Mouse (Mus musculus) CH12.LX (cell line): Measurements from ENCODE around the gene Pak4. TPM values are rescaled to one million over a fixed set of nuclear protein-coding genes. Genes with fewer than 3 reads are reported as not detected.

Experiments used
- DNase-seq: peaks from one replicate; pipeline ENCODE4 v3.0.0-alpha.2; 2013; ENCODE audit errors: extremely low read depth
- H3K27ac ChIP-seq: 2 replicates; pipeline ENCODE4 v1.5.1; 2012; ENCODE audit warnings: low read depth, mild to moderate bottlenecking, control low read depth, moderate library complexity; ENCODE audit not compliant: insufficient read depth
- H3K27me3 ChIP-seq: replicated peaks from 2 replicates; pipeline ENCODE3; 2012; ENCODE audit warnings: inconsistent platforms
- H3K36me3 ChIP-seq, 2 experiments: replicated peaks in 1 of 2; 2 replicates each; pipeline versions ENCODE3 to v1.6.1; 2012; ENCODE audit warnings: inconsistent platforms in 1 of 2, low read length in 1 of 2, mild to moderate bottlenecking in 1 of 2, mixed read lengths in 1 of 2, moderate library complexity in 1 of 2; ENCODE audit not compliant: control insufficient read depth in 1 of 2, insufficient read depth in 1 of 2
- H3K4me1 ChIP-seq, 2 experiments: 2 replicates each; pipeline ENCODE4 v1.6.1; 2012; ENCODE audit warnings: inconsistent platforms in 1 of 2, moderate library complexity in 1 of 2; ENCODE audit not compliant: insufficient read depth in 2 of 2, control insufficient read depth in 1 of 2
- H3K4me2 ChIP-seq: 2 replicates; pipeline ENCODE4 v1.6.1; 2012; ENCODE audit warnings: low read depth, mild to moderate bottlenecking, control low read depth; ENCODE audit not compliant: poor library complexity, insufficient read depth, severe bottlenecking
- H3K4me3 ChIP-seq, 3 experiments: fragments of 150-350 bp in 1 of 3; sonication (generic) in 1 of 3; replicated peaks in 1 of 3; 2 replicates each; pipeline versions ENCODE3 to v1.5.1; 2011 to 2012; ENCODE audit warnings: low read depth in 2 of 3, low read length in 2 of 3, mild to moderate bottlenecking in 2 of 3, moderate library complexity in 2 of 3, control low read depth in 1 of 3, improper control_type of control experiment in 1 of 3, inconsistent platforms in 1 of 3, mixed read lengths in 1 of 3; ENCODE audit not compliant: poor library complexity in 1 of 3
- H3K79me2 ChIP-seq: replicated peaks from 2 replicates; pipeline ENCODE4 v1.6.1; 2012; ENCODE audit warnings: mild to moderate bottlenecking, moderate library complexity; ENCODE audit not compliant: control insufficient read depth, poor library complexity, insufficient read depth, severe bottlenecking; ENCODE audit errors: extremely low read depth
- H3K9ac ChIP-seq: 2 replicates; pipeline ENCODE4 v1.6.1; 2012; ENCODE audit warnings: low read depth, mild to moderate bottlenecking, control low read depth, moderate library complexity; ENCODE audit not compliant: insufficient read depth
- H3K9me3 ChIP-seq: replicated peaks from 2 replicates; pipeline ENCODE3; 2012; ENCODE audit warnings: low read length, inconsistent platforms, mixed read lengths
- CHD1 ChIP-seq: IDR thresholded peaks from 2 replicates; pipeline ENCODE4 v1.6.1; 2012; ENCODE audit warnings: low read depth, low read length, improper control_type of control experiment, inconsistent platforms
- CTCF ChIP-seq, 2 experiments: IDR thresholded peaks in 1 of 2; conservative IDR thresholded peaks in 1 of 2; 2 replicates each; pipeline ENCODE4 v1.5.1; 2011 to 2012; ENCODE audit warnings: low read depth in 2 of 2, low read length in 2 of 2, improper control_type of control experiment in 1 of 2, inconsistent platforms in 1 of 2, mild to moderate bottlenecking in 1 of 2, moderate library complexity in 1 of 2
- EP300 ChIP-seq: IDR thresholded peaks from 2 replicates; pipeline ENCODE4 v1.6.1; 2011; ENCODE audit warnings: low read length, improper control_type of control experiment
- IRF4 ChIP-seq: IDR thresholded peaks from 2 replicates; pipeline ENCODE4 v1.6.1; 2014; ENCODE audit warnings: low read depth, mild to moderate bottlenecking, inconsistent platforms, low read length, improper control_type of control experiment
- JUND ChIP-seq: conservative IDR thresholded peaks from 2 replicates; pipeline ENCODE4 v1.6.1; 2011; ENCODE audit warnings: low read depth, low read length, improper control_type of control experiment
- KAT2A ChIP-seq: IDR thresholded peaks from 2 replicates; pipeline ENCODE4 v1.6.1; 2012; ENCODE audit warnings: low read length, improper control_type of control experiment, inconsistent platforms; ENCODE audit not compliant: insufficient replicate concordance
- NELFE ChIP-seq: IDR thresholded peaks from 2 replicates; pipeline ENCODE4 v1.6.1; 2011; ENCODE audit warnings: low read depth, low read length, improper control_type of control experiment
- PAX5 ChIP-seq: IDR thresholded peaks from 2 replicates; pipeline ENCODE4 v1.6.1; 2012; ENCODE audit warnings: low read length, inconsistent platforms, mixed read lengths
- POLR2AphosphoS2 ChIP-seq: IDR thresholded peaks from 2 replicates; pipeline ENCODE4 v1.6.1; 2011; ENCODE audit warnings: low read depth, low read length, improper control_type of control experiment
- RAD21 ChIP-seq: IDR thresholded peaks from 2 replicates; pipeline ENCODE4 v1.6.1; 2011; ENCODE audit warnings: low read depth, mild to moderate bottlenecking, low read length, improper control_type of control experiment, moderate library complexity
- SIN3A ChIP-seq: IDR thresholded peaks from 2 replicates; pipeline ENCODE4 v1.6.1; 2012; ENCODE audit warnings: low read length, improper control_type of control experiment, inconsistent platforms
- TCF12 ChIP-seq: IDR thresholded peaks from 2 replicates; pipeline ENCODE4 v1.6.1; 2014; ENCODE audit warnings: low read depth, mild to moderate bottlenecking, inconsistent platforms, low read length, improper control_type of control experiment
- UBTF ChIP-seq: IDR thresholded peaks from 2 replicates; pipeline ENCODE4 v1.6.1; 2012; ENCODE audit warnings: low read depth, mild to moderate bottlenecking, inconsistent platforms, low read length, improper control_type of control experiment, moderate library complexity
- USF1 ChIP-seq: IDR thresholded peaks from 2 replicates; pipeline ENCODE4 v1.6.1; 2014; ENCODE audit warnings: low read depth, mild to moderate bottlenecking, inconsistent platforms, low read length, improper control_type of control experiment
- ZNF384 ChIP-seq: IDR thresholded peaks from 2 replicates; pipeline ENCODE4 v1.6.1; 2012; ENCODE audit warnings: low read depth, low read length, improper control_type of control experiment, inconsistent platforms
- dilution Hi-C: fragments of 300-500 bp; cut with MboI; formaldehyde crosslinking; loops from 2 replicates; pipeline ENCODE4 v1.14.3; 2020; ENCODE audit warnings: low sequenced_read_pairs; ENCODE audit not compliant: extremely low pct_unique_long_range_greater_than_20kb, extremely low pct_ligation_motif_present
- in situ Hi-C: fragments of 300-500 bp; cut with MboI; formaldehyde crosslinking; loops from 3 replicates; pipeline ENCODE4 v1.14.3; 2019; ENCODE audit warnings: low sequenced_read_pairs, low pct_ligation_motif_present, low pct_unique_long_range_greater_than_20kb, mixed read lengths
- polyA plus RNA-seq: library from polyadenylated mRNA; unstranded; fragments of >175 nt; gene quantifications from 2 replicates; pipeline ENCODE4 v1.2.1, GENCODE M21; 2012; ENCODE audit warnings: low read depth; ENCODE audit not compliant: insufficient read length
- total RNA-seq, 2 experiments: library from RNA; depleted of rRNA; stranded (reverse); fragments of 300-350 nt in 1 of 2; fragments of >200 nt in 1 of 2; gene quantifications; 2 replicates each; pipeline ENCODE4 v1.2.3; 2012 to 2014

Gene Pak4
- total and polyA plus RNA-seq, 3 experiments = 7.5 to 11.2 (median 8.3) TPM

DNA sequence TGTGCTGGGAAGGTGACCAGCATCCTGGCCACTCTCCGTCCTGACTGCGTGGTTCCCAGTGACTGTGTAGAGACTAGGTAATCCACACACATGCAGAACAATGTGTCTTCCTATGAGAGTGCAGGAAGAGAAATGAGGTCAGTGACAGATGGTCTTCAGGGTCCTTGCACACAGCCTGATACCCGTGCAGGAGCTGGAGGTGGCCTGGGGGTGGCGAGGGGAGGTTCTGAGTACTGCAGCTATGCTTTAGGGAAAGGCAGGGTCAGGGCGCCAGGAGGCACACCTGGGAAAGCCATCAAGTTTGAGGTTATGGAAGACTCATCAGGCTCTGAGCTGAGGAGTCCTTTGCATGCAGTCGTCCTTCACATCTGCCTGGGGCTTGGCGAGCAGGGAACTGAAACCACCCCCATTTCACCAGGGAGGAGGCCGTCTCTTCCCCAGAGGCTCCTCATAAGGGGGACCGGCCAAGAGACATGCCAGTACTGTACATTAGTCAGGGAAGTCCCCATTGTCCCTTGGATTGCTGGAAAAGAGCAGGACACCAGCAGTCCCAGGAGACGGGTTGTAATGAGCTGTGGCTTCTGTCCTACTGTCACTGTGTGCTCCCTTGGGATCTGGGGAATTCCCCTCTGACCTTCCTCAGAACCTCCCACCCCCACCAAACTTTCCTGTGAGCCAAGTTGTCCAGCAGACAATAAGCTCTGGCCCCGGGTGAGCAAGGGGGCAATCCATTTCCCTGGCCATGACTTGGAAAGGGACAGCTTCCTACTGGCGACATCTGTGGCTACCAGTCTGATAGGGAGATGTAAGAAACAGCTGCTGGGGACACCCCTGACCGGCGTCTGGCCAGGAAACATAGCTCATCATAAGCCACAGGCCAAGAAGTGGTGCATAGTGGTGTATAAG, 4.5 kb downstream of the Pak4 start (continued):
- TF ChIP-seq CHD1 = no peak

- dilution Hi-C loops (no loop called here), in situ Hi-C loops (loop anchor here (5.0 kb wide), 2 partner anchors 35 to 140 kb away; partner anchors contain the start of gene Lrfn1)
- Histone ChIP-seq H3K4me1 (peaks cover 48 to 66% of the 10 kb centered on the region in 2 experiments), H3K9me3 (no peaks in the 10 kb centered on the region), H3K9ac (no peak overlapping the region), H3K36me3 (peaks cover 6 to 43% of the 10 kb centered on the region in 2 experiments), H3K4me3 (no peak overlapping the region), H3K79me2 (peaks cover 20% of the 10 kb centered on the region), H3K27ac (no peak overlapping the region), H3K27me3 (no peaks in the 10 kb centered on the region), H3K4me2 (no peak overlapping the region)
- no peak for TF ChIP-seq NELFE
- no peak for TF ChIP-seq KAT2A
- no peak for TF ChIP-seq USF1
- TF ChIP-seq POLR2AphosphoS2 = no peak
- no peak for TF ChIP-seq IRF4
- TF ChIP-seq ZNF384 = no peak
- TF ChIP-seq CTCF (conservative IDR thresholded peaks at IDR 0.05 in 1 of 2, IDR thresholded peaks at IDR 0.05 in 1 of 2; ENCODE audit: low read depth in 2 of 2, low read length in 2 of 2) = no peak
- TF ChIP-seq TCF12 = no peak
- TF ChIP-seq SIN3A = no peak
- no peak for TF ChIP-seq EP300
- no peak for DNase-seq
Observed at GRCm38 (mm10) chr7:28591862-28592261, 6.1 kb downstream of the Pak4 start.

GRCm38 (mm10) chr7:28587644-28588043, 10.3 kb downstream of the Pak4 start:
- in situ Hi-C loops (no loop called here), dilution Hi-C loops (no loop called here)
- Histone ChIP-seq H3K9me3 (no peaks in the 10 kb centered on the region), H3K4me1 (peaks cover 13 to 47% of the 10 kb centered on the region in 2 experiments), H3K4me2 (no peak overlapping the region), H3K79me2 (peaks cover 8% of the 10 kb centered on the region), H3K36me3 (peaks cover 3 to 45% of the 10 kb centered on the region in 2 experiments), H3K27me3 (no peaks in the 10 kb centered on the region), H3K27ac (no peak overlapping the region), H3K9ac (no peak overlapping the region), H3K4me3 (no peak overlapping the region)
- TF ChIP-seq RAD21 (no peak), IRF4 (no peak), UBTF (no peak), USF1 (no peak), JUND (no peak), PAX5 (no peak)
- no peak for DNase-seq
